ENCODE assay signal across 20 mouse cellular contexts in genomic region chr9:115473037-115473436, GRCm38 (mm10).
DNase-seq lines count a peak whose midpoint lies in the region; ATAC-seq and TF ChIP-seq lines count a peak whose summit lies in the region.
"Had no signal": no experiment of that assay in that cellular context is flagged by ENCODE, and none has a peak within 500 bp of the region (broad histone marks: within the 10 kb centered on the region; RNA-seq: fewer than 3 reads in every experiment).

No protein-coding gene starts in this region.

- no peak overlapping the region for H3K4me3 ChIP-seq in liver, embryonic 12.5 days
- H3K4me3 ChIP-seq in liver, embryonic 14.5 days (ENCODE audit: insufficient read depth in 1 of 2, low read depth in 2 of 2, low read length in 2 of 2) = no peak overlapping the region
- H3K4me3 ChIP-seq in liver, postnatal 0 days (ENCODE audit: low read depth, low read length) = no peak overlapping the region
- H3K4me3 ChIP-seq: embryonic facial prominence, embryonic 10.5 days; embryonic facial prominence, embryonic 12.5 days; forebrain, embryonic 13.5 days; forebrain, embryonic 15.5 days had no signal

- no peak overlapping the region for H3K4me2 ChIP-seq in liver, embryonic 12.5 days
- 0 out of 2 replicates have a peak overlapping the region, but pooled peaks have one; percentile 8 for H3K4me2 ChIP-seq in liver, embryonic 14.5 days (ENCODE audit: low read depth)
- H3K4me2 ChIP-seq in liver, postnatal 0 days (ENCODE audit: low read depth, low read length) = no peak overlapping the region
- H3K4me2 ChIP-seq: embryonic facial prominence, embryonic 12.5 days; forebrain, embryonic 13.5 days; forebrain, embryonic 15.5 days had no signal

- TF ChIP-seq EP300 in liver, embryonic 14.5 days (IDR thresholded peaks at IDR 0.05; ENCODE audit: low read depth) = peak; percentile 40; the same call in 1 of the 2 replicates
- TF ChIP-seq EP300 in liver, postnatal 0 days (IDR thresholded peaks at IDR 0.05; ENCODE audit: low read depth) = no peak

- peak; percentile 61 for ATAC-seq in liver, embryonic 12.5 days
- peak; percentile 60; the same call in 1 of the 2 replicates for ATAC-seq in liver, embryonic 14.5 days (ENCODE audit: insufficient read depth)
- ATAC-seq in liver, postnatal 0 days = no peak
- ATAC-seq: forebrain, embryonic 13.5 days; forebrain, embryonic 15.5 days; forebrain, postnatal 0 days had no signal

- peak overlapping the region; percentile 29; the same call in 1 of the 2 replicates for H3K27ac ChIP-seq in liver, embryonic 12.5 days
- no peak overlapping the region for H3K27ac ChIP-seq in liver, embryonic 14.5 days
- H3K27ac ChIP-seq in liver, postnatal 0 days (ENCODE audit: low read depth) = no peak overlapping the region
- H3K27ac ChIP-seq: embryonic facial prominence, embryonic 10.5 days; embryonic facial prominence, embryonic 12.5 days; forebrain, embryonic 13.5 days; forebrain, embryonic 15.5 days had no signal

- no peak for DNase-seq in liver
- DNase-seq in liver, embryonic 14.5 days (ENCODE audit: low read depth in 3 of 3, low spot score in 3 of 3) = peak in 1 of 3 experiments; percentile 24
- no peak for DNase-seq in liver, postnatal 0 days
- peak; percentile 17 for DNase-seq in c-Kit-positive CD71-positive TER-119-negative erythroid progenitor cells, embryonic 14.5 days (ENCODE audit: low read depth)
- no peak for DNase-seq in kidney, postnatal 4 days
- DNase-seq in layer of hippocampus, postnatal 14 days (ENCODE audit: low spot score in 2 of 2) = no peak
- DNase-seq: adrenal gland, adult 2 months; adrenal gland, postnatal 10 days; adrenal gland, postnatal 25 days; cerebellum, adult 11-12 months; cerebellum, adult 2 months; cerebellum, adult 9-10 months; cerebellum, postnatal 10 days; cerebellum, postnatal 25 days; forebrain, postnatal 0 days had no signal

- no peak overlapping the region for H3K9ac ChIP-seq in liver, embryonic 12.5 days
- H3K9ac ChIP-seq in liver, embryonic 14.5 days (replicated peaks) = no peak overlapping the region
- H3K9ac ChIP-seq in liver, postnatal 0 days (replicated peaks) = no peak overlapping the region
- H3K9ac ChIP-seq: embryonic facial prominence, embryonic 12.5 days; forebrain, embryonic 13.5 days; forebrain, embryonic 15.5 days; forebrain, postnatal 0 days had no signal

- no peaks in the 10 kb centered on the region for H3K27me3 ChIP-seq in liver, embryonic 12.5 days (replicated peaks)
- H3K27me3 ChIP-seq in liver, embryonic 14.5 days (ENCODE audit: control insufficient read depth, insufficient read depth, low read length) = no peaks in the 10 kb centered on the region
- H3K27me3 ChIP-seq in liver, postnatal 0 days (ENCODE audit: insufficient read depth, low read length) = no peaks in the 10 kb centered on the region
- H3K27me3 ChIP-seq: embryonic facial prominence, embryonic 12.5 days; forebrain, embryonic 13.5 days; forebrain, embryonic 15.5 days had no signal

- WGBS in liver, embryonic 12.5 days (ENCODE audit: insufficient replicate concordance) = 65% methylated on average over 3 of the region's 3 CpGs
- WGBS in liver, embryonic 14.5 days (ENCODE audit: insufficient replicate concordance) = 40% methylated on average over 3 of the region's 3 CpGs
- WGBS in liver, postnatal 0 days (ENCODE audit: insufficient replicate concordance) = 70% methylated on average over 3 of the region's 3 CpGs

- peaks cover 41% of the 10 kb centered on the region for H3K4me1 ChIP-seq in liver, embryonic 12.5 days
- H3K4me1 ChIP-seq in liver, embryonic 14.5 days (replicated peaks; ENCODE audit: control insufficient read depth in 2 of 2, insufficient read depth in 2 of 2, low read length in 1 of 2) = peaks cover 10 to 13% of the 10 kb centered on the region in 2 experiments
- peaks cover 6% of the 10 kb centered on the region; the same call in 1 of the 2 replicates for H3K4me1 ChIP-seq in liver, postnatal 0 days (ENCODE audit: insufficient read depth)
- H3K4me1 ChIP-seq: embryonic facial prominence, embryonic 12.5 days; forebrain, embryonic 13.5 days; forebrain, embryonic 15.5 days had no signal

- TF ChIP-seq CTCF in liver, embryonic 14.5 days (IDR thresholded peaks at IDR 0.05; ENCODE audit: low read depth) = no peak
- no peak for TF ChIP-seq CTCF in liver, postnatal 0 days (IDR thresholded peaks at IDR 0.05; ENCODE audit: low read depth)

- no peaks in the 10 kb centered on the region for H3K9me3 ChIP-seq in liver, embryonic 12.5 days (replicated peaks)
- no peaks in the 10 kb centered on the region; the same call in 1 of the 2 replicates for H3K9me3 ChIP-seq in liver, embryonic 14.5 days (ENCODE audit: control insufficient read depth, low read length)
- H3K9me3 ChIP-seq in liver, postnatal 0 days (ENCODE audit: low read length) = no peaks in the 10 kb centered on the region; the same call in 1 of the 2 replicates
- H3K9me3 ChIP-seq: embryonic facial prominence, embryonic 10.5 days; embryonic facial prominence, embryonic 12.5 days; forebrain, embryonic 13.5 days; forebrain, embryonic 15.5 days had no signal

- H3K36me3 ChIP-seq in liver, embryonic 12.5 days = no peaks in the 10 kb centered on the region
- no peaks in the 10 kb centered on the region for H3K36me3 ChIP-seq in liver, embryonic 14.5 days (replicated peaks; ENCODE audit: control insufficient read depth, insufficient read depth, low read depth)
- H3K36me3 ChIP-seq in liver, postnatal 0 days (replicated peaks; ENCODE audit: insufficient read depth, low read length) = no peaks in the 10 kb centered on the region
- H3K36me3 ChIP-seq: embryonic facial prominence, embryonic 10.5 days; embryonic facial prominence, embryonic 12.5 days; forebrain, embryonic 15.5 days had no signal
